Mouse (Mus musculus) MEL-GATA-1-ER (cell line): ENCODE measurements around the gene Rassf3.

Experiments
- DNase-seq: peaks from one replicate; pipeline ENCODE4 v3.0.0-alpha.2; 2012; ENCODE audit warnings: low read depth; ENCODE audit errors: extremely low read depth

Gene Rassf3

GRCm38 (mm10) chr10:121411721-121412455 lies 64.3 kb downstream of the Rassf3 start:
- DNase-seq, result no peak

GRCm38 (mm10) chr10:121409717-121410116 lies 66.4 kb downstream of the Rassf3 start:
- DNase-seq, result no peak

DNA sequence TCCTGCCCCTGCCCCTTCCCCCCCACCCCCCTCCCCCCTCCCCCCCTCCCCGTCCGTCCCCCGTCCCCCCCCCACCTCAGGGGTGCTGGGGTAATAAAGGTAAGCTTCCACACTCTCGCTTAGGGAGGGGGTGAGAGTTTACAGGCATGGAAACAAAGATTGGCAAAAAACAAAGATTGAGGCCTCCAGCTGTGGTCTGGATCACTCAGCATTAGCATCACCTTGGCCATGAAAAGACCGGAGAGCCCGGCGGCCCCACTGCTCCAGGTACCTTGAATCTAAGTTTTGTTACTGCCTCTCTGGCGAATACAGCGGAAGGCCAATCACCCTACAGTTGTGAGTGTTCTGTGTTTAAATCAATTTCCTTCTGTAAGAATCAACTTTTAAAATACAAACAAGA lies 72.2 kb downstream of the Rassf3 start:
- DNase-seq, result no peak

DNA sequence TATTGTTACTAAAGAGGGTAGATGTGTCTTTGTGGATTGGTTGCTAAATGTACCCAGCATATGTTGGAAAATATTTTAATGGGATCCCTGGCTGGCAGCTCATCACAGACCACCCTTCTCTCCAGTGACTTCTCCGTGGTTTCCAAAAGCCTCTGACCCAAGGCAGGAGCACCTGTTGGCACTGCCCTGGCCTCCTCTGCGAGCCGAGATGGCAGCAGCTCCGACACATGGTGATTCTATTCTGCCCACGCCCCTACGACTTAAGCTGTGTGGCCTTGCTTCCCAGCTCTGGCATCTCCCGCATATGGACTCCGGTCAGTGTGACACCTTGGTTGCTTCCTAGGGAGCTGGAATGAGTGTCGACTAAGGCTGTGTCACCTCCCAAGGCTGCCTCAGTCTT lies 73.0 kb downstream of the Rassf3 start:
- DNase-seq, result no peak

DNA sequence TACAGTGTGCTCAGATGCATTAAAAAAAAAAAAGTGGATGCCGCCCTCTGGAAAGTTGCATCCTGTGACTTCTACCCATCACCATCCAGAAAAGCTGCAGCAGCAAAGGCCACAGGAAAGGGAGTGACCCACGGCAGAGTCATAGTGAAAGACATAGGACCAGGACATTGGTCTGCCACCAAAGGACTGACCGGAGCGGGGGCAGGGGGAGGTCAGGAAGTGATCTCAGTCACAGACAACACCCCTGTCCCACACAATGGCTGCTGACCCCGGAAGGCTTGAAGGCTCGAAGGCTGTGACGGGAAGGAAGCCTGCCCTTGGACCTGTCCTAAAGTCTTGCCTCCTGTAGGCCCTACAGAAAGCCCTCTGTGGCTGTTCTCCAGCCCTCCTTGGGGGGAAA lies 75.1 kb downstream of the Rassf3 start:
- DNase-seq, result no peak

- DNase-seq, result no peak
Measured at GRCm38 (mm10) chr10:121398599-121398998, 77.5 kb downstream of the Rassf3 start.

DNA sequence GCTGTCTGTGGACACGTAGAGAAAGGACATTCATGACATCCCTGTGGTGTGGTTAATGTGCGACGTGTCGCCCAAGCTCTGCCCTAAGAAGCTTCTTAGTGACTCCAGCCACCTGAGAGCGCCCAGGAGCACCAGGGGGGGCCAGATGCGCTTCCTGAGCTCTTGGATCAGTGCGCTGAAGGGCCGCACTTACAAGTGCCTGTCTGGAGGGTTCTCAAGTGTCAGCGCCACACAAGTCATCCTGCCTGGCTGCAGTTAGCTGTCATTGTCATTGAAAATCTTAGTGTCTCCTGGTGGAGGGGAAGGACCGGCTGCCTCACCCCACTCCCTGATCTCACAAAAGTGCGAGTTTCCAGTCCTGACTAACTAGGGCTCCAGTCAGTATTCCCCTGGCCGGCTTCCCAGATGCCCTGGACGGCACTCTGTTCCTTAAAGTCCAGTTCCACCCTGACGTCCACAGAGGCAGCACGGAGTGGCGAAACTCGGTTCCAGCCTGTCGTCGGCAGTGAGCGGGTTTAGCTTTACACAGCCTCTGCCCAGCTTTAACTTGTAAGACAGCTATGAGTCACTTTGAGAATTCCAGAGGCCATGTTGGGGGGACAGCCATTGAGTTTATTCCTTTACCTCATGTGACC lies 80.5 kb downstream of the Rassf3 start:
- DNase-seq, result no peak

- DNase-seq, result no peak
Measured at GRCm38 (mm10) chr10:121394789-121395325, 81.3 kb downstream of the Rassf3 start.

DNA sequence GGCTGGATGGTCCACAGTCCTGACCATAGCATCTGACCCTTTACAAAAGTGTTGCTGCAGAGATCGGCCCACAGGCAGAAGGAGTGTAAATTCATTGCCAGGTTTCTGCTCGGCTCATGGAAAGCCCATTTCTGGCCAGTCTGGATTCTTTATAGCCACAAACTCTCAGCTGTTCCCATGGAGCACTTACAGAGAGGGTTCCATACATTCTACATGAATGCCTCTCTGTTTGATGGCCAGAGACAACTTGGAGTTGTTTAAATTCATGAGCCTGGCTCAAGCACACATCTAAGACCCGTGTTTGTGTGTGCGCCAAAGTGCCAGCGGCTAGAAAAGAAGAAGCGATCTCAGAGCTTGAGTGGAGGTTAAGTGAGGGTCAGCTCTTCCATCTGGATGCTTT lies 81.9 kb downstream of the Rassf3 start:
- no peak for DNase-seq

GRCm38 (mm10) chr10:121391901-121392300 lies 84.2 kb downstream of the Rassf3 start:
- no peak for DNase-seq

GRCm38 (mm10) chr10:121390602-121391001 lies 85.5 kb downstream of the Rassf3 start:
- DNase-seq, result no peak

GRCm38 (mm10) chr10:121386347-121386746 lies 89.8 kb downstream of the Rassf3 start:
- DNase-seq, result no peak

DNA sequence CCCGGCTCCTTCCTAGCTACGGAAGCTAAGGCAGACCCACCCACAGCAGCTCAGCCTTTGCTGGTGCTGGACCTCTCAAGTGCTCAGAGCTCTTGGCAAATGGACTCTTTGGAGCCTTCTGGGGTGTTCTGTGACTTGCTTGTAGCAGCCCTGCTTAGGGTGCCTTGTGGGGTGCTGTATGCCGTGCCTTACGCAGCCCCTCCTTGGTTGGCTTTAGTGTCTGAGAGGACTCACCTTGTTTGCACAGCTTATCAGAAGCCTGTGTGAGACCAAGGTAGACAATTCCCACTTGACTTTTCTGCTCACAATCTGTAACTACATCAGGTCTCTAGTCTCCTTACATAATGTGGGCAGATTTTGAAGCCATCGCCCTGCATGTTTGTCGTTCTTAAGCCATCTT lies 90.5 kb downstream of the Rassf3 start:
- no peak for DNase-seq

GRCm38 (mm10) chr10:121384710-121385109 lies 91.4 kb downstream of the Rassf3 start:
- DNase-seq, result no peak

GRCm38 (mm10) chr10:121381280-121381679 lies 94.9 kb downstream of the Rassf3 start:
- no peak for DNase-seq

- DNase-seq, result no peak
Measured at GRCm38 (mm10) chr10:121379387-121379786, 96.8 kb downstream of the Rassf3 start.

DNA sequence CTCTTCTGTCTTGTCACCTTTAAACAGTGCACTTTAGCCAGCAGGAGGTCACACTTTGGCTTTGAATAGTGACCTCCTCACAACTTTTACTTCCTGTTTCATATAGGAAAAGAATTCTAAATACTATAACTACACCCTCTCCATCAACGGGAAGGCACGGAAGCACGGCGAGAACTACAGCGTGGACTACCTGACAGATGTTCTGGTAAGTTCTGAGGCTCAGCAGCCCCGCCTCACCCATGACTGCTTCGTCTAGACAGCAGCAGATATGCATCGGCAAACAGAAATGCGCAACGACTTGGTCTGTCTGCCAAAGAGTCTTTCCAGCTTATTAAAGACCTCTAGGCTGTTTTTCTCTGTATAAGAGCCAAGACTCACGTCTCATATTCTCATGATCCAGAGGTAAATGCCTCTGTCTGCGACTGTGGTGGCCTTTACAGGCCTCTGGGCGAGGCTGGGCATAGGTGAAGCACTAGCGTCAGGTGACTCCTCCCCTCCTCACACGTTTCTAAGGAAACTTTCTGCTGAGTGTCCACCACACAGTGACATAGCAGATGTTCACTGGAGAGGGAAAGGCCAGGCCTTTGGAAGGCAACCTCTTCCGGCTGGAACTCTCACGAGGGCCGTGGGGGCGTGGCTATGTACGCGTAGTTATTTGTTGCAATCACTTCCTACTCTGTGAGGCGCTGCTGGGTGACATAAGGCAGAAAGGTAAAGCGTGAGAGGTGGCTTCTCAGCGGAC lies 99.4 kb downstream of the Rassf3 start:
- no peak for DNase-seq

GRCm38 (mm10) chr10:121375649-121376493 lies 100.3 kb downstream of the Rassf3 start:
- DNase-seq, result no peak

GRCm38 (mm10) chr10:121374693-121375620 lies 101.2 kb downstream of the Rassf3 start:
- peak; percentile 85 for DNase-seq

DNA sequence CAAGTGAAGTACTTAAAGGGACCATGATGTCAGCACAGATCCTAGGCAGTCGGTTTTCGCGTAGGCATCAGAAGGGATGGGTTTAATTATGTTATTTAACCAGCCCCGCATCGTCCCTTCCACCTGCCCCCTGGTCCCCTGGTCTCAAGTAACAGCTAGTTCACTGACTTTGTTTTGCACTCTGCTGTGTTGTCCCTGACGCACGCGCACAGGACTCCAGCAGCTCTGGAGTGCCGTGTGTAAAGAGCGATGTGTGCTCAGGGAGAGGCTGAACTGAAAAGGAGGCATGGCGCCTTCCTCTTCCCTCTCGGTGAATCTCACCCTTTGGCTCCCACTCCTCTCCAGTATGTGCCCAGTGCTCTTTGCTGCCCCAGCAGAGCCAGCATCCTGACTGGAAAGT lies 102.1 kb downstream of the Rassf3 start:
- no peak for DNase-seq
